Mouse (Mus musculus): ENCODE data around the gene Ppp1r18. TPM values are rescaled to one million over a fixed set of nuclear protein-coding genes. Genes with fewer than 3 reads are reported as not detected.
"Not testable (repeated sequence)": the region's sequence is repeated elsewhere in the genome, so short reads cannot be mapped to it uniquely, and the experiment has no call there.

Ppp1r18 gene
- total and polyA plus RNA-seq, 2 experiments from 2014 or later, result 22.3 to 29.5 TPM

GRCm38 (mm10) chr17:35837487-35837886 is 27.9 kb upstream of the Ppp1r18 start:
- peak overlapping the region; percentile 90 for H3K4me3 ChIP-seq (ENCODE audit: low read depth, low read length)
- ATAC-seq, result peak; percentile 8; the same call in 1 of the 2 replicates
- peak overlapping the region; percentile 77 for H3K4me2 ChIP-seq (ENCODE audit: low read depth)
- no peaks in the 10 kb centered on the region for H3K9me3 ChIP-seq (ENCODE audit: low read length)
- WGBS, result under 1% methylated on average over 18 of the region's 18 CpGs
- peaks cover 35% of the 10 kb centered on the region for H3K36me3 ChIP-seq (ENCODE audit: insufficient read depth)
- no peaks in the 10 kb centered on the region for H3K27me3 ChIP-seq (ENCODE audit: insufficient read depth, low read length)
- H3K9ac ChIP-seq, result peak overlapping the region; percentile 93
- no peak for TF ChIP-seq CTCF (IDR thresholded peaks at IDR 0.05; ENCODE audit: low read depth)
- H3K4me1 ChIP-seq (ENCODE audit: insufficient read depth), result peaks cover 26% of the 10 kb centered on the region; the same call in 1 of the 2 replicates
- DNase-seq, result peak; percentile 78
- H3K27ac ChIP-seq (ENCODE audit: low read depth, low read length), result peak overlapping the region; percentile 98

GRCm38 (mm10) chr17:35838122-35838544 is 27.3 kb upstream of the Ppp1r18 start, which contains the start of gene Tubb5:
Tubb5 (minus strand) TSS chr17:35838306.
- 3% methylated on average over 29 of the region's 29 CpGs for WGBS

GRCm38 (mm10) chr17:35838570-35838969 is 26.8 kb upstream of the Ppp1r18 start:
- Histone ChIP-seq H3K36me3 (ENCODE audit: insufficient read depth) (peaks cover 25% of the 10 kb centered on the region), H3K9me3 (ENCODE audit: low read length) (no peaks in the 10 kb centered on the region), H3K27ac (ENCODE audit: low read depth, low read length) (peak overlapping the region; percentile 98), H3K9ac (peak overlapping the region; percentile 93), H3K27me3 (ENCODE audit: insufficient read depth, low read length) (no peaks in the 10 kb centered on the region), H3K4me1 (ENCODE audit: insufficient read depth) (peaks cover 21% of the 10 kb centered on the region; the same call in 1 of the 2 replicates), H3K4me3 (ENCODE audit: low read depth, low read length) (peak overlapping the region; percentile 90), H3K4me2 (ENCODE audit: low read depth) (peak overlapping the region; percentile 77)
- DNase-seq, result no peak
- 2% methylated on average over 5 of the region's 5 CpGs for WGBS
- no peak for TF ChIP-seq CTCF (IDR thresholded peaks at IDR 0.05; ENCODE audit: low read depth)
- no peak for ATAC-seq

More at GRCm38 (mm10) chr17:35838122-35838544, 27.3 kb upstream of the Ppp1r18 start, which contains the start of gene Tubb5:
- DNase-seq (peak; percentile 98), ATAC-seq (peak; percentile 75)
- Histone ChIP-seq H3K4me2 (ENCODE audit: low read depth) (peak within 1 kb of the TSS; percentile 77), H3K27me3 (ENCODE audit: insufficient read depth, low read length) (no peaks in the 10 kb centered on the region), H3K27ac (ENCODE audit: low read depth, low read length) (peak within 1 kb of the TSS; percentile 98), H3K9ac (peak within 1 kb of the TSS; percentile 93), H3K9me3 (ENCODE audit: low read length) (no peaks in the 10 kb centered on the region), H3K36me3 (ENCODE audit: insufficient read depth) (peaks cover 30% of the 10 kb centered on the region), H3K4me3 (ENCODE audit: low read depth, low read length) (peak within 1 kb of the TSS; percentile 90), H3K4me1 (ENCODE audit: insufficient read depth) (peaks cover 25% of the 10 kb centered on the region; the same call in 1 of the 2 replicates)
- no peak for TF ChIP-seq CTCF (IDR thresholded peaks at IDR 0.05; ENCODE audit: low read depth)

GRCm38 (mm10) chr17:35839002-35839401 is 26.4 kb upstream of the Ppp1r18 start:
- 45% methylated on average over 3 of the region's 3 CpGs for WGBS
- peak overlapping the region; percentile 90 for H3K4me3 ChIP-seq (ENCODE audit: low read depth, low read length)
- H3K27ac ChIP-seq (ENCODE audit: low read depth, low read length), result peak overlapping the region; percentile 98
- peak overlapping the region; percentile 93 for H3K9ac ChIP-seq
- H3K36me3 ChIP-seq (ENCODE audit: insufficient read depth), result peaks cover 21% of the 10 kb centered on the region
- peak overlapping the region; percentile 77 for H3K4me2 ChIP-seq (ENCODE audit: low read depth)
- not testable (repeated sequence) for H3K9me3 ChIP-seq (ENCODE audit: low read length); H3K27me3 ChIP-seq (ENCODE audit: insufficient read depth, low read length); ATAC-seq
- peak; percentile 41 for DNase-seq
- H3K4me1 ChIP-seq (ENCODE audit: insufficient read depth), result peaks cover 18% of the 10 kb centered on the region; the same call in 1 of the 2 replicates

GRCm38 (mm10) chr17:35840561-35840960 is 24.8 kb upstream of the Ppp1r18 start:
- ATAC-seq (no peak), DNase-seq (no peak)
- no peak for TF ChIP-seq CTCF (IDR thresholded peaks at IDR 0.05; ENCODE audit: low read depth)
- Histone ChIP-seq H3K4me3 (ENCODE audit: low read depth, low read length) (peak overlapping the region; percentile 64), H3K9ac (0 out of 2 replicates have a peak overlapping the region, but pooled peaks have one; percentile 4), H3K4me1 (ENCODE audit: insufficient read depth) (peaks cover 15% of the 10 kb centered on the region; the same call in 1 of the 2 replicates), H3K4me2 (ENCODE audit: low read depth) (peak overlapping the region; percentile 44), H3K9me3 (ENCODE audit: low read length) (no peaks in the 10 kb centered on the region), H3K36me3 (ENCODE audit: insufficient read depth) (peaks cover 10% of the 10 kb centered on the region), H3K27ac (ENCODE audit: low read depth, low read length) (peak overlapping the region; percentile 42), H3K27me3 (ENCODE audit: insufficient read depth, low read length) (no peaks in the 10 kb centered on the region)
- WGBS, result 56% methylated on average over 14 of the region's 14 CpGs

- Histone ChIP-seq H3K27ac (ENCODE audit: low read depth, low read length) (peak within 1 kb of the TSS; percentile 67), H3K4me2 (ENCODE audit: low read depth) (peak within 1 kb of the TSS; percentile 67), H3K9me3 (ENCODE audit: low read length) (no peaks in the 10 kb centered on the region), H3K4me1 (ENCODE audit: insufficient read depth) (peaks cover 10% of the 10 kb centered on the region; the same call in 1 of the 2 replicates), H3K27me3 (ENCODE audit: insufficient read depth, low read length) (no peaks in the 10 kb centered on the region), H3K4me3 (ENCODE audit: low read depth, low read length) (peak within 1 kb of the TSS; percentile 64), H3K9ac (peak within 1 kb of the TSS; percentile 53), H3K36me3 (ENCODE audit: insufficient read depth) (peaks cover 13% of the 10 kb centered on the region)
- peak; percentile 100 for DNase-seq
- TF ChIP-seq CTCF (IDR thresholded peaks at IDR 0.05; ENCODE audit: low read depth), result peak; percentile 63
- WGBS, result under 1% methylated on average over 59 of the region's 59 CpGs
- ATAC-seq, result peak; percentile 89
Observed at GRCm38 (mm10) chr17:35841076-35841950, 24.1 kb upstream of the Ppp1r18 start, which contains the start of gene Mdc1. Mdc1 (plus strand) TSS chr17:35841515.
